Mouse (Mus musculus): ENCODE measurements around the gene Gm20825. TPM values are rescaled to one million over a fixed set of nuclear protein-coding genes. Genes with fewer than 3 reads are reported as not detected.
"Not testable (repeated sequence)": the region's sequence is repeated elsewhere in the genome, so short reads cannot be mapped to it uniquely, and the experiment has no call there.

The Gm20825 gene
- total RNA-seq (2021) = not detected
- long read RNA-seq, experiment 1 = 0 reads
- long read RNA-seq, experiment 2 = 0 reads

DNA sequence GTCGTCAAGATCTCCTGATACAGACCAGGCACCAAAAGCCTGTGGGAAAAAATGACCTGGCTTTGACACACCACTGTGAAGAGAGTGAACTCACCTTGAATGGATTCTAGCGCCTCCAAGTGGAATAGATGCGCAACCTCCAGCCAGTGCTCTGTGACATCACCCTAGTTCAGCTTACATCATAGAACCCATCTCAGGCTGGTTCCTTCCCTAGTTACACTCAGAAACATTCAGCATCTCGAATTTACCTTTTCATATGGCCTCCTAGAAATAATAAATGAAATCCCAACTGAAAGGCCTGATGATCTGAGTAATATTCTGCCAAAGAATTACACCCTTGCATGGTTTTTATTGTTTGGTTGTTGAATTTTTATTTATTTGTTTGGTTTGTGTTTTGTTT lies at the start of gene Gm20825:
Gm20825 (minus strand) TSS at position 101 of the 400 bp plus-strand sequence.
- DNase-seq (ENCODE audit: low spot score in 2 of 2) = not testable (repeated sequence)

Other genes starting within 250 kb of the Gm20825 start
- not detected for gene Gm29049, start 74.3 kb downstream of the Gm20825 start, total RNA-seq (2021)
- not detected for gene Gm20824, start 186.4 kb upstream of the Gm20825 start, total RNA-seq (2021)

All from left cerebral cortex, adult 18-20 months (tissue).